Mouse (Mus musculus) liver, embryonic 16.5 days (tissue): ENCODE measurements around the gene Rps7. TPM values are rescaled to one million over a fixed set of nuclear protein-coding genes. Genes with fewer than 3 reads are reported as not detected.

Experiments used
- ATAC-seq: fragments of 200-750 bp; cut with Nextera tagmentation; 2 replicates; pipeline ENCODE4 v1.8.0; 2017; ENCODE audit warnings: low read depth, mild to moderate bottlenecking, moderate number of reproducible peaks, moderate library complexity
- H3K27ac ChIP-seq: fragments of 300-500 bp; sonication (generic); 2 replicates; pipeline ENCODE4 v1.5.1; 2014; ENCODE audit warnings: mild to moderate bottlenecking, low read length
- H3K27me3 ChIP-seq: fragments of 300-500 bp; sonication (generic); 2 replicates; pipeline ENCODE4 v1.6.1; 2014; ENCODE audit warnings: low read depth, low read length, mixed read lengths; ENCODE audit not compliant: control insufficient read depth, insufficient read depth
- H3K36me3 ChIP-seq: fragments of 300-500 bp; sonication (generic); 2 replicates; pipeline ENCODE4 v1.6.1; 2014; ENCODE audit warnings: mild to moderate bottlenecking; ENCODE audit not compliant: control insufficient read depth, insufficient read depth
- H3K4me1 ChIP-seq: fragments of 300-500 bp; sonication (generic); 2 replicates; pipeline ENCODE4 v1.6.1; 2014; ENCODE audit warnings: low read depth, low read length, mixed read lengths; ENCODE audit not compliant: control insufficient read depth
- H3K4me2 ChIP-seq: fragments of 300-500 bp; sonication (generic); 2 replicates; pipeline ENCODE4 v1.6.1; 2014; ENCODE audit warnings: low read depth, low read length, mixed read lengths
- H3K4me3 ChIP-seq: fragments of 300-500 bp; sonication (generic); 2 replicates; pipeline ENCODE4 v1.5.1; 2014; ENCODE audit warnings: low read depth, mild to moderate bottlenecking, low read length
- H3K9ac ChIP-seq: fragments of 300-500 bp; sonication (generic); 2 replicates; pipeline ENCODE4 v1.6.1; 2014; ENCODE audit warnings: low read depth, low read length
- H3K9me3 ChIP-seq: fragments of 300-500 bp; sonication (generic); replicated peaks from 2 replicates; pipeline ENCODE4 v1.6.1; 2016; ENCODE audit warnings: low read length; ENCODE audit not compliant: control insufficient read depth
- WGBS: fragments of 180-500 bp; shearing (Covaris S2); extraction: QIAGEN DNeasy Blood & Tissue Kit; methylation state at CpG from one replicate; pipeline ENCODE4 v1.1.7; 2014; ENCODE audit not compliant: insufficient replicate concordance; 5-methylcytosine and 5-hydroxymethylcytosine counted together
- polyA plus RNA-seq: library from polyadenylated mRNA; unstranded; fragments of >200 nt; fragmentation: Nextera tagmentation; extraction: Ambion mirVana; gene quantifications from 2 replicates; pipeline ENCODE4 v1.2.1, GENCODE M21; 2015

Gene Rps7
- polyA plus RNA-seq: 287 and 343 TPM in 2 replicates

DNA sequence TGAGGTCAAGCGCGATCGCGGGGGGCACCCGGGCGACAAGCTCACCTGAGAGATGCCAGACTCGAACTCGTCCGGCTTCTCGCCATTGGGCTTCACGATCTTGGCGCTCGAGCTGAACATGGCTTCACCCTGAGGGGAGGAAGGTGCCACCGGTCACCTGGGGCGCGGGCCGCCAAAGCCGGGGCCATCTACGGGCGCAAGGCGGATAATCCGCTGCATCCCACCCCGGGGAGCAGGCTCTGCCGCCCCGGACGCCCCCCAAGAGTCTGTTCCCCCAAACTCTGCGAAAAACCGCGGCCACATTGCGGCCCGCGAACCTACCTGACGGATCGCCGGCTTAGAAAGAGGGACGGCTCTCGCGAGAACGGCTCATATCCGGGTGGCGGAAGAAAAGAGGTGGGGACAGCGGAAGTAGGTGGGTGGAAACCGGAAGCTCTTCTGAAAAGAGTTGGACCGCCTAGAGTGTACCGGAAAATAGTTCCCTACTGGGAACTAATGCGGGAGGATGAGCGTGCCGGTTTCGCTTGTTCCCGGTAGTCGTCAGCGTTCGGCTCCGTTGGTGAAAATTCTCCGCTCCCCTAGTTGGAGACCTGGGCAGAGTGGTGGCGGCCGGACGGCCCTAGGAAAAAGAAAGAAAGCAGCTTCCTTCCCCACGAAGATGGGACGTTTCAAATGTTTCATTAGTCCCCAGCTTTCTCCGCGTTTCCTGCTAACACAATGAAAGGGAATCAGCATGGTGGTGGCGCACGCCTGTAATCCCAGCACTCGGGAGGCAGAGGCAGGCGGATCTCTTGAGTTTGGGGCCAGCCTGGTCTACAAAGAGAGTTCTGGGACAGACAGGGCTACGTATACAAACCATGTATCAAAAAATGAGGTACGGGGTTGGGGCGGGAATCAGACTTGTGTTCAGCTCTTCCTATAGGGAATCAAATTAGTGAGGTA is at the start of gene Rps7:
Rps7 (minus strand) TSS at position 419 of the 942 bp plus-strand sequence.
- peak; percentile 98 for ATAC-seq
- Histone ChIP-seq H3K4me3 (peak within 1 kb of the TSS; percentile 76), H3K27ac (peak within 1 kb of the TSS; percentile 78), H3K4me2 (peak within 1 kb of the TSS; percentile 56), H3K36me3 (peaks cover 34% of the 10 kb centered on the region), H3K27me3 (no peaks in the 10 kb centered on the region), H3K4me1 (peaks cover 20% of the 10 kb centered on the region), H3K9ac (peak within 1 kb of the TSS; percentile 92), H3K9me3 (no peaks in the 10 kb centered on the region)
- WGBS: 3% methylated on average over 69 of the region's 69 CpGs

DNA sequence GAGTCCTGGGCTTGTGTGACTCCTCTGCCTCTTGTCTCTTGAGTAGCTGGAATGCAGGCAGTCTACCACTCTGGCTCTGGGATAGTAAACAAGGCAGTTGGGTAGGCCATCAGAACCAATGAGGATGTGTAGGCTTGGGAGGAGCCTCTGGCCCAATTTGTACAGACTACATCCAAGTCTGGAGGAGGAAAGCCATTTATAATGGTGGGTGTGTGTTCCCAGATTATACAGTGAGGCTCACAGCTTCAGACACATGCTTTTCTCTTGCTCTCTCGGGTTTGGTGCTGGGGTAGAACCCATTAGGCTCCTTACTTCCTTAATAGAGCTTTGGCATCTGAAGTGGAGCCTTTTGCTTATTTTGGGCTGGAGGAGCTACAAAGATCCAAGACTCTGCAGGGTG is 48.9 kb upstream of the Rps7 start:
- Histone ChIP-seq H3K4me2 (no peak overlapping the region), H3K4me3 (no peak overlapping the region), H3K9ac (no peak overlapping the region), H3K4me1 (no peaks in the 10 kb centered on the region; the same call in 1 of the 2 replicates), H3K9me3 (no peaks in the 10 kb centered on the region), H3K36me3 (peaks cover 5% of the 10 kb centered on the region), H3K27ac (no peak overlapping the region), H3K27me3 (no peaks in the 10 kb centered on the region)
- no peak for ATAC-seq
- 65% methylated on average over 1 of the region's 1 CpGs for WGBS

DNA sequence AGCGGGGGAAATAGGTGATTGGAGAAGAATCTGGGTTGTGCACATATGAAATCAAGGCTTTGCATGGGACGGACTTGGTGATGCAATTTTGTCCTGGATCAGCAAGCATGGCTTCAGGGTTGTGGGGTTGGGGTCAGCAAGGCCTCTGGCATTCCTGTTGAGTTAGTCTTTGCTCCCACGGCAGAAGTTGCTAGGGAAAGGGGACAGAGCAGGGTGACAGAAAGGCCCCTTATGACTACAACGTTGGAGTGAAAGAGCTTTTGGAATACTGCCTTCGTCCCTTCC is 40.1 kb upstream of the Rps7 start:
- peak overlapping the region; percentile 69; the same call in 1 of the 2 replicates for H3K9ac ChIP-seq
- no peaks in the 10 kb centered on the region; the same call in 1 of the 2 replicates for H3K36me3 ChIP-seq
- no peak; the same call in 1 of the 2 replicates for ATAC-seq
- WGBS: 36% methylated on average over 5 of the region's 5 CpGs
- no peaks in the 10 kb centered on the region for H3K9me3 ChIP-seq
- H3K27ac ChIP-seq: peak overlapping the region; percentile 85
- H3K4me1 ChIP-seq: peaks cover 8% of the 10 kb centered on the region
- H3K4me2 ChIP-seq: peak overlapping the region; percentile 76
- H3K27me3 ChIP-seq: no peaks in the 10 kb centered on the region
- H3K4me3 ChIP-seq: peak overlapping the region; percentile 77

DNA sequence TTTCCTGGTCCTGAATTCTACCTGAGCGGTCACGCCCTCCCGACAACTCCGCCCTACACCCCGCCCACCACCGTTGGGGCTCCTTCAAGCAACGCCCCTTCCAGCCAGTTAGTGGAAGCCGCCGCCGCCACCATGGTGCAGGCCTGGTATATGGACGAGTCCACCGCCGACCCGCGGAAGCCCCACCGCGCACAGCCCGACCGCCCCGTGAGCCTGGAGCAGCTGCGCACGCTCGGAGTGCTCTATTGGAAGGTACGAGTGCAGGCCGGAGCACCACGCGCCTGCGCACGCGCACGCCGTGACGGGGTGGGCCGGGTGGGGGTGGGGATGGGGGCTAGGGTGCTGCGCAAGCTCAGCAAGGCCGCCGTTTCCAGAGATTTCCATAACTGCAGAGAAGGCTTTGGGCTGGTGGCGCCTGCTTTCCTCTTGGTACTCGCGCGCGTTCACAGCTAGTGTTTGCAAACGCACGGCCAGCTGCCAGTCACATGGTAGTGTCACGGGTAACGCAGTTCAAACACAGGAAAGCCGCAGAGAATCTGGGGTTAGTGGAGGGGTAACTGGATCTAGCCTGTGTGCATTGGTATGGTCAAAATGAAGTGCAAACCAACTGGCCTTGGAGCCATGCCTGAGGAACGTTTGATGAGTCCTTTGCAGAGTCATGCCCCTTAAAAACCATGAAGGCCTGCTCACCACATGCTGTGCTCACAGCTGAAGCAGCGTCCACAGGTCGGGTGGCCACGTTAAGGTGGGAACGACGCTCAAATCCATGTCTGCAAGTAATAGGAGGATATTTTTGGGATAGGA is 39.6 kb upstream of the Rps7 start, which contains the start of gene Adi1:
Adi1 (plus strand) TSS at position 111 of the 804 bp plus-strand sequence.
- Histone ChIP-seq H3K36me3 (no peaks in the 10 kb centered on the region; the same call in 1 of the 2 replicates), H3K27ac (peak within 1 kb of the TSS; percentile 85), H3K4me3 (peak within 1 kb of the TSS; percentile 77), H3K9me3 (no peaks in the 10 kb centered on the region), H3K4me1 (peaks cover 8% of the 10 kb centered on the region), H3K4me2 (peak within 1 kb of the TSS; percentile 76), H3K27me3 (no peaks in the 10 kb centered on the region), H3K9ac (peak within 1 kb of the TSS; percentile 69)
- peak; percentile 88 for ATAC-seq
- 2% methylated on average over 53 of the region's 53 CpGs for WGBS

DNA sequence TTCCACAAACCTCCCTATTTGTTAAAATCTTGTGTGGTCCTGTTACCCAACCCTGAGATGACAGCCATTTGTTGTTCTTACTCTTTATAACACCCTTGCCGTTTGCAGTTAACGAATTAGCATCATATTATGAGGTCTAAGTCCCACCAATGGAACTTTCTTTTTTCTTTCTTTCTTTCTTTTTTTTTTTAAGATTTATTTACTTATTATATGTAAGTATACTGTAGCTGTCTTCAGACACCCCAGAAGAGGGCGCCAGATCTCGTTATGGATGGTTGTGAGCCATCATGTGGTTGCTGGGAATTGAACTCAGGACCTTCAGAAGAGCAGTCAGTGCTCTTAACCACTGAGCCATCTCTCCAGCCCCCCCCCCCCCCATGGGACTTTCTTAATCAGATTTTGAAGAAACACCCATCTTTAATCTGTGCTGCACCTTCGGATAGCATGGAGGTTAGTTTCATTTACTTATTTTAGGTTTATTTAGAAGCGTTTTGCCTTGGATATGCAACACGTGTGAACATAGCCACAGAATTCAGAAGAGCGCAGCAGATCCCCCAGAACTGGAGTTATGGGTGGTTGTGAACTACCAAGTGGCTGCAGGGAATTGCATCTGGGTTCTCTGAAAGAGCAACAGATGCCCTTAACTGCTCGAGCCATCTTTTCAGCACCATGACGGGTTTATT is 38.4 kb upstream of the Rps7 start:
- H3K27ac ChIP-seq: no peak overlapping the region; the same call in 1 of the 2 replicates
- no peaks in the 10 kb centered on the region for H3K9me3 ChIP-seq
- peaks cover 8% of the 10 kb centered on the region for H3K4me1 ChIP-seq
- no peaks in the 10 kb centered on the region; the same call in 1 of the 2 replicates for H3K36me3 ChIP-seq
- peak overlapping the region; percentile 76; the same call in 1 of the 2 replicates for H3K4me2 ChIP-seq
- no peak overlapping the region for H3K4me3 ChIP-seq
- no peak overlapping the region for H3K9ac ChIP-seq
- no peak for ATAC-seq
- WGBS: 61% methylated on average over 10 of the region's 10 CpGs
- no peaks in the 10 kb centered on the region for H3K27me3 ChIP-seq

DNA sequence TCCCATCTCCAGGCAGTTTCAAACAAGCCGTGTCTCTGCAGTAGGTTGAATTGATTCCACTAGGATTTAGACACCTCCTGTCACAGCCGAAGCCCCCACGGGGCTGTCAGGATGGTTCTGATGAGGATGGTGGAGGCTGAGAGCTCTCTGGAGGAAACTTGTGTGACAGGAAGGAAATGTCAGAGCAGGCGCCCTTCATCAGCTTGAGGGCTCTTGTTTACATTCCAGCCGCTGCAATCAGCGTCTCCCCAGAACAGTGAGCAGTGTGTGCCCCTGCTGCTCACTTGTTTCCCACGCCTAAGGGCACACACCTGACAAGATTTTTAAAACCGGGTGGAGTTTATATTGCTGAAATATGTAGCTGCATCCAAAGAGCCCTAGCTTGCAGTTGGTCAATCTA is 31.5 kb upstream of the Rps7 start:
- H3K4me2 ChIP-seq: 0 out of 2 replicates have a peak overlapping the region, but pooled peaks have one; percentile 3

DNA sequence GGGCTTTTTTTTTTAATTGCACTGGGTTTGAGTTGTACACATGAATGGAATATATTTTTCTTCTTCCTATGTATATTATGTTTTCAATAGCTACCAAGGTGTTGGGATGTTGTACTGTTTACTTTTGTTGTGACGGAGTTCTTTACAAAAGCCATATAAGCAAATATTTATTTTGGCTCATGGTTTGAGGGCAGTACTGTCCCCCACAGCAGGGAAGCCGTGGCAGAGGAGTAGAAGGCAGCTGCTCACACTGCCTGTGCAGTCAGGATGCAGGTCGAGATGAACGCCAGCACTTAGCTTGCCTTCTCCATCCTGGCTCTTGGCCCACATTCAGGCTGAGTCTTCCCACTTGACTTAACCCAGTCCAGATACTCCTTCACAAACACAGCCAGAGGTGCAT is 31.0 kb upstream of the Rps7 start:
- ATAC-seq: peak; percentile 61; the same call in 1 of the 2 replicates
- H3K9me3 ChIP-seq: no peaks in the 10 kb centered on the region
- peak overlapping the region; percentile 26; the same call in 1 of the 2 replicates for H3K27ac ChIP-seq
- no peaks in the 10 kb centered on the region for H3K36me3 ChIP-seq
- H3K9ac ChIP-seq: no peak overlapping the region
- no peaks in the 10 kb centered on the region for H3K27me3 ChIP-seq
- H3K4me1 ChIP-seq: peaks cover 10% of the 10 kb centered on the region
- WGBS: 42% methylated on average over 4 of the region's 4 CpGs
- H3K4me3 ChIP-seq: no peak overlapping the region
- H3K4me2 ChIP-seq: 0 out of 2 replicates have a peak overlapping the region, but pooled peaks have one; percentile 3

More for the DNA sequence above, 31.5 kb upstream of the Rps7 start:
- Histone ChIP-seq H3K9me3 (no peaks in the 10 kb centered on the region), H3K36me3 (no peaks in the 10 kb centered on the region), H3K4me1 (peaks cover 10% of the 10 kb centered on the region), H3K4me3 (no peak overlapping the region), H3K27ac (peak overlapping the region; percentile 26; the same call in 1 of the 2 replicates), H3K9ac (no peak overlapping the region), H3K27me3 (no peaks in the 10 kb centered on the region)
- 0 out of 2 replicates have a peak, but pooled peaks have one; percentile 24 for ATAC-seq
- WGBS: 14% methylated on average over 8 of the region's 8 CpGs

DNA sequence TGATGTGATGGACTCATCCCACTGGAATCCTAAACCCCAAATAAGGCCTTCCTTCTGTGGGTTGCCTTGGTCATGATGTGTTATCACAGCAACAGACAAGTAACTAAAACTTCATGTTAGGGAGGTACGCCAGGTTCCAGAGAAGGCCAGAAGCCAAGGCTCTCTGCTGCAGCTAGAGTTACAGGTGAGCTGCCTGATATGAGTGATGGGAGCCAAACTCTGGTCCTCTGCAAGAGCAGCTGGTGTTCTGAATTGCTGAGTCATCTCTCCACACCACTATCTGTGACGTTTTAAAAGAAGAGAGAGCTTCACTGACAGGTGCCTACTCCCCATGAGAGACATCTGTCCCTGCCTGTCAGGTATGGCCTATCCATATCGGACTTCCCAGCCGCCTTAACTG is 26.9 kb upstream of the Rps7 start:
- Histone ChIP-seq H3K9me3 (no peaks in the 10 kb centered on the region), H3K27me3 (no peaks in the 10 kb centered on the region), H3K9ac (no peak overlapping the region), H3K4me1 (peaks cover 9% of the 10 kb centered on the region), H3K4me3 (no peak overlapping the region), H3K27ac (no peak overlapping the region), H3K4me2 (no peak overlapping the region), H3K36me3 (no peaks in the 10 kb centered on the region)
- WGBS: 62% methylated on average over 4 of the region's 4 CpGs
- no peak for ATAC-seq
